Mouse (Mus musculus) spleen, postnatal 14 days (tissue): ENCODE measurements around the gene Slc20a1.

Source experiments
- DNase-seq, 2 experiments: peaks; one replicate each; pipeline ENCODE4 v3.0.0; 2021 to 2022; ENCODE audit warnings: low spot score in 2 of 2

Gene Slc20a1

GRCm38 (mm10) chr2:129198436-129199327 is at the start of gene Slc20a1:
Gene Slc20a1 (plus strand): TSS chr2:129198764.
- peak; percentile 99 to 100 for DNase-seq

- DNase-seq, result no peak
Observed at GRCm38 (mm10) chr2:129148836-129149235, 49.7 kb upstream of the Slc20a1 start.

GRCm38 (mm10) chr2:129150386-129150785 is 48.2 kb upstream of the Slc20a1 start:
- DNase-seq, result no peak

DNA sequence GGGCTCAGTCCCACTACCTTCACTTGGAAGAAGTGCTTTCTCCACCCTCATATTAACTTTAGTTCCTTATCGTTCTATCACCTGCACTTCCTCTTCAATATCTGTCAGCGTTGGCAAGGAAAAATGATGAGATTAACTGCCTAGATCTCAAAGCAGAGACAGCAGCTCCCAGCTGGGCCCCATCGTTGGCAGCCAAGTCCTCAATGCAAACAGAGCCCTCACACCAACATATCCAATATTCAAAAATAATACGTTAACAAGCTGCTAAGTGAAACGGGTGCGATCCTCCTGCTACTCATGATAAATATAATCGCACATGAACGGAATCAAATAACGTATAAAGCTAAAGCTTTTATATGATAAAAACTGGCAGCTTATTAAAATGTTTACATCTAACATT is 47.5 kb upstream of the Slc20a1 start:
- DNase-seq, result no peak

DNA sequence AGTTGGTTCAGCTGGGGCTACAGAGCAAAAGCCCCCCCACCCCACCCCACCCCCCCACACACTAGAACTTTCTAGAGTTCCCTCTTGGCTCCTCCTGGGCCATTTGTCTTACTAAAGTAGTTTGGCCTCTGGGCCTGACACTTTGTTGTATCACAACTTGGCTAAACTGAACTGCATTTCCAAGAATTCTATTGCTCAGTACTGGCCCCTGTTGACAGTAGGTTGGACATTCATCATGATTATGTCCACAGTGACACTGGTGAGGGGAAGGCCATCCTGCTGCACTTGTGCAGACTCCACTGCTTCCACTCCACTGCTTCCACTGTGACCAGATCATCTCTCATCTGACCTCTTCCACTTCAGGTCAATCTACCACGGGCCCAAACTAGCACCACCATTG is 45.8 kb upstream of the Slc20a1 start:
- no peak for DNase-seq

GRCm38 (mm10) chr2:129164815-129165214 is 33.7 kb upstream of the Slc20a1 start:
- no peak for DNase-seq

DNA sequence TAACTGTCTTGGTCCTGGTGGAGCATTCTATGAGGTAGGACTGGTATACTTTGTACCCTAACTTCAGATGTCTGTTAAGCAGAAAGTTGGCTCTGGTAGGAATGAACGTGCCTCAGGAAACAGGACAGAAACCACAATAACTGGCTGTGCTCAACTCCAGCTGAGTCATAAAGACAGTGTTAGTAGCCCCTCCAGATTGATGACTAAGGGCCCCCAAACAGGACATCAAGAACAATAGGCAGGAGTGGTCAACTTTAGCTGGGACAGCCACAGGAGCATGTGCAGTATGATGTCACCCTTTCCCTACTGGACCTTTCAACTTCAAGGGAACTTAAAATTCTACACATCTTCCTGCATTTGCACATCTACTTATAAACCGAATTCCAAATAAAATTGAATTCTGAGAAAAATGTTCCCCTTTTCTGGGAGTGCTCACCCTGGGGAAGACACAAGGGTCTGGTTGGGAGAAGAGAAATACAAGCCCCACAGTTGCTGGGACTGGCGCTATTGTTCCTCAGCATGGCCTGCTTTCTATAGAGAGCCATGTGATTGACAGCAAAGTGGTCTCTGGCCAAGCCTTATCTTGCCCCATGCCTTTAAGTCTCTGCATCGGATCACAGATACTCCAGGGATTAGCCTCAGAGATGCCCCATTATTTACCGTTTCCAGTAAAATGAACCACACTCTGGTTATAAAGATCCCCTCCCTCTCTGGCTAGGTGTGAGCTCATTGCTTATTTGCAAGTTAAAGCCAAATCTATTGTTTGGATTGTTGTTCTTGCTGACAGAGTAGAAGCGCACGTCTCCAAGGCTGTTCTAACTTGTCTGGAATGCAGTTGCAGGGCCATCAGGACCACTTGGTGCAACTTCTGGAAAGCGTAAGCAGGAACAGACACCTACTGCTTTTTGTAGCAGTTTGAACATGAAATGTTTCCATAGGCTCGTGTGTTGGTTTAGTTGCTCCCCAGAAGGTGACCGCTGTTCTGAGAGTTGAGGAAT is 31.8 kb upstream of the Slc20a1 start:
- no peak for DNase-seq

DNA sequence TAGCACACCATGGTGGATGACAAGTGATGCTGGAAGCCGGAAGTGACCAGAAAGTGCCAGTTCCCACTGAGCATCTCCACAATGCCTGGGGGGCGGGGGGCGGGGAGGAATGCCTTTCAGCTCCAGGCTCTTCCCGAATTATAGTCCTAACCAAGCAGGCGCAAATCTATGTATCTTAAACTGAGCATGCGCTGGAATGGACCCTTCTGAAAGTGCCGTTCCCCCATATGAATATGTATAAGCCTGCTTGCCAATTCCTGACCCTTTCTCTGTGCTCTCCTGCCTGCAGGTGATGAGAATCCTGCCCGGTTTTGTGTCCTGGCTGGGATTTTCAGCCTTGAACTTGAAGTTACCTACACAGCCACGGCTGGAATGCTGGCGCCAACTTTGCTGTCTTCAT is 25.2 kb upstream of the Slc20a1 start:
- DNase-seq, result no peak

GRCm38 (mm10) chr2:129174474-129174873 is 24.1 kb upstream of the Slc20a1 start:
- peak; percentile 26 to 47 for DNase-seq

GRCm38 (mm10) chr2:129175636-129176035 is 22.9 kb upstream of the Slc20a1 start:
- no peak for DNase-seq

DNA sequence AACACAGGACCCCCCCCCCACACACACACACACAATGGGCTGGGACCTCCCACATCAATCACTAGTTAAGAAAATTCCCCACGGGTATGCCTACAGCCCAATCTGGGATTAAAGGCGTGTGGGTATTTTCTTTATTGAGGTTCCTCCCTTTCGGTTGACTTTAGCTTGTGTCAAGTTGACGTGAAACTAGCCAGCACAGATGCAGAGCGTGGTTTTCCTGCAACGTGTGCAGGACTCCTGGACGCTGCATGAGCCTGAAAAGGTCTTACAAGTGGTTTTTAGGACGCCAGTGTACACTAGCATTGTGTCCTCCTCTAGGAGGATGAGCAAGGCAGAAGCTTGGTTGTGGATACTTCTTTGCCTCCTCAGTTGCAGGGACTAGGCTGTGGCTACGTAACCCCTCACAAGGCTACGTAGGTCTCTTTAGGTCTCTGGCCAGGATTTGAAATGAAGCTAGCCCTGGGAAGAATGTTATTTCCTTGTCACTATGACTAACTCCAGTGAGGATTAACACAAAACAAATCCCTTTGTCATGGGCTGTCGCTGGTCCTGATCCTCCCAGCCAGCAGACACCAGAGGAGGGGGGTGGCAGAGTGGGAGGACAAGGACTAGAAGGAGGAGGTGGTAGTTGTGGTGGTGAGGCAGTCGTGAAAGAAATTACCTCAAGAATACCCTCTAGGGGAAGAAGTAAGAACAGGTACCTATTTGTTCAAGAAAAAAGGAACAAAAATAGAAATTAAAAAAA is 21.7 kb upstream of the Slc20a1 start:
- no peak for DNase-seq

- DNase-seq, result no peak
Observed at GRCm38 (mm10) chr2:129177661-129178060, 20.9 kb upstream of the Slc20a1 start.

DNA sequence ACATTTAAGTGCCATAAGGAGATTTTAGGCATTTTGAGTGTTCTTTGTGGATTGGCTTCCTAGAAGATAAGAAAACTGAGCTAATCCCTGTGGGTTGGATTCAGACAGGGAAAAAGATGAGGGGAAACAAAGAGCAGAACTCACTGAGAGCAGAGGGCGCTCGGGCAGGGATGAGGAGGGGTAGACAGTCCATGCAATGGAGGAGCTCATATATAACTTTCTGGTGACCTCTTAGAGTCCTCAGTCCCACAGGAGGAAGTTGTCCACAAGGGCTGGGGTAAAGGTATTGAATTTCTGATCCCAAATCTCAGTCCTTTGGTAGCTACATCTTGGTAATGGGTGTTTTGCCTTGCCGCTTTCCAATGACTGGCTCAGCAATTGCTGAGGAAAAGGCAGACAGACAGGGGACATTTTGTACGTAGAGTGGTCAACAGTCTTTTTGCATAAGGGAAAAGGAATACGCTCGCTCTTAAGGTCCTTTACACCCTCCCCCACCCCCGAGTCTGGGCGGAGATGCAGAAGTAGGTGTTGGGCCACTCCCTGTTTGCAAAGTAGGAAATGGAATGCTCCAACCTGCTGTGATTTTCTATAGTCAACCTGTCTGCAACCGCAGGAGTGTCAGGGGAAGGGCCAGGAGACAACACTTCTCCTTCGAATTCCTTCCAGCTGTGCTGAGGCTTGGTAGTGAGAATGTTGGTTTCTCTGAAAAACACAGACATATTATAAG is 20.2 kb upstream of the Slc20a1 start:
- no peak for DNase-seq

GRCm38 (mm10) chr2:129179946-129180853 is 18.4 kb upstream of the Slc20a1 start:
- no peak for DNase-seq

- no peak for DNase-seq
Observed at GRCm38 (mm10) chr2:129181509-129181908, 17.1 kb upstream of the Slc20a1 start.

DNA sequence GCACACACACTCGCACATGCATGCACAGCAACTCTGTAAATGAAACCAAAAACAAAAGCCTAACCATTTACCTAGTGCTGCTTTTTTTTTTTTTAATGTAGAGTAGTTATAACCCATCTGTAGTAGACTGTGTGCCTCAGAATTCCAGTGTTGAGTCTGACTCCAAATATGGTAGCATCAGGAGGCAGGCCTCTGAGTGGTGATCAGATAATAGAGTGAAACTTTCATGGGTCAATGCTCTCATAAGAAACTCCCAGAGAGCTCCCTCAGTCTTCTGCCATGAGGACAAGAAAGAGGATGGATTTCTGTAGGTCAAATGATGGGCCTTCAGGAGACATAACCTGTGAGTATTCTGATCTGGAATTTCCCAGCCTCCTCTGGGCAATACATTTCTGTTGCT is 16.2 kb upstream of the Slc20a1 start:
- no peak for DNase-seq

- peak; percentile 31 to 45 for DNase-seq
Observed at GRCm38 (mm10) chr2:129183561-129184031, 15.0 kb upstream of the Slc20a1 start.

DNA sequence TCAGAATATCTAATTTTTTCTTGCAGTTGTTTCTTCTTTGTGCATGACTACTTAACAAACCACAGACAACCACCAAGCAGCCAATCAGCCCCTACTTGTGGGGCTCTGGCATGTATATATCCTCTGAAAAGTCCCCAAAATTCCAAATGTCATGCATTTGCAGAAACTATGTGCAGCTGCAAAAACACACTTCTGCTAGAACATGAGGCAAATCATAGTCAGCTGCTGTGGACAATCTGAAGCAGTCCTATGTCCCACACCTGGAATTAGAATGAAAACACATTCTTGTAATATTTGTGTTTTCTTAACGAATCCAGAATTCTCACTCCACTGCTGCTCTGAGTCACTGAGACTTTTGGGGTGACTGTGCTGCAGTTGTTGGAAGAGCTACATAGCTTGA is 13.7 kb upstream of the Slc20a1 start:
- DNase-seq, result no peak

- DNase-seq, result no peak
Observed at GRCm38 (mm10) chr2:129185611-129186290, 12.8 kb upstream of the Slc20a1 start.
